Mouse (Mus musculus) hindbrain, embryonic 15.5 days (tissue): ENCODE results near the gene Kcnj12. TPM values are rescaled to one million over a fixed set of nuclear protein-coding genes. Genes with fewer than 3 reads are reported as not detected.

Experiments used
- polyA plus RNA-seq: library from polyadenylated mRNA; unstranded; fragments of >200 nt; fragmentation: Nextera tagmentation; extraction: Ambion mirVana; gene quantifications from 2 replicates; pipeline ENCODE4 v1.2.1, GENCODE M21; 2015

Kcnj12 gene
- polyA plus RNA-seq, 1 experiment from 2014 or later: 4.9 TPM

Other genes starting within 250 kb of the Kcnj12 start
- gene Top3a, start 245.2 kb upstream of the Kcnj12 start, polyA plus RNA-seq: 7.9 and 8.9 TPM in 2 replicates
- gene Smcr8, start 245.0 kb upstream of the Kcnj12 start, polyA plus RNA-seq: 5.7 and 6.7 TPM in 2 replicates
- gene Shmt1, start 210.8 kb upstream of the Kcnj12 start, polyA plus RNA-seq: 10.0 TPM in 2 replicates
- gene Dhrs7b, start 191.9 kb upstream of the Kcnj12 start, polyA plus RNA-seq: 35.0 and 36.5 TPM in 2 replicates
- 58.6 and 58.8 TPM in 2 replicates for gene Tmem11, start 143.3 kb upstream of the Kcnj12 start, polyA plus RNA-seq
- gene Natd1, start 107.8 kb upstream of the Kcnj12 start, polyA plus RNA-seq: 30.8 and 32.9 TPM in 2 replicates
- 31.5 and 31.8 TPM in 2 replicates for gene Map2k3, start 90.5 kb upstream of the Kcnj12 start, polyA plus RNA-seq
- gene Tnfrsf13b, start 104.2 kb downstream of the Kcnj12 start, polyA plus RNA-seq: 1.3 and 1.4 TPM in 2 replicates
- gene Usp22, start 152.5 kb downstream of the Kcnj12 start, polyA plus RNA-seq: 367 and 410 TPM in 2 replicates
- 0.17 and 0.26 TPM in 2 replicates for gene Aldh3a1, start 185.0 kb downstream of the Kcnj12 start, polyA plus RNA-seq
- gene Aldh3a2, start 244.9 kb downstream of the Kcnj12 start, polyA plus RNA-seq: 29.3 and 35.4 TPM in 2 replicates